Mouse (Mus musculus): ENCODE data around the gene Pdcd2.
"Not testable (repeated sequence)": the region's sequence is repeated elsewhere in the genome, so short reads cannot be mapped to it uniquely, and the experiment has no call there.

The Pdcd2 gene

DNA sequence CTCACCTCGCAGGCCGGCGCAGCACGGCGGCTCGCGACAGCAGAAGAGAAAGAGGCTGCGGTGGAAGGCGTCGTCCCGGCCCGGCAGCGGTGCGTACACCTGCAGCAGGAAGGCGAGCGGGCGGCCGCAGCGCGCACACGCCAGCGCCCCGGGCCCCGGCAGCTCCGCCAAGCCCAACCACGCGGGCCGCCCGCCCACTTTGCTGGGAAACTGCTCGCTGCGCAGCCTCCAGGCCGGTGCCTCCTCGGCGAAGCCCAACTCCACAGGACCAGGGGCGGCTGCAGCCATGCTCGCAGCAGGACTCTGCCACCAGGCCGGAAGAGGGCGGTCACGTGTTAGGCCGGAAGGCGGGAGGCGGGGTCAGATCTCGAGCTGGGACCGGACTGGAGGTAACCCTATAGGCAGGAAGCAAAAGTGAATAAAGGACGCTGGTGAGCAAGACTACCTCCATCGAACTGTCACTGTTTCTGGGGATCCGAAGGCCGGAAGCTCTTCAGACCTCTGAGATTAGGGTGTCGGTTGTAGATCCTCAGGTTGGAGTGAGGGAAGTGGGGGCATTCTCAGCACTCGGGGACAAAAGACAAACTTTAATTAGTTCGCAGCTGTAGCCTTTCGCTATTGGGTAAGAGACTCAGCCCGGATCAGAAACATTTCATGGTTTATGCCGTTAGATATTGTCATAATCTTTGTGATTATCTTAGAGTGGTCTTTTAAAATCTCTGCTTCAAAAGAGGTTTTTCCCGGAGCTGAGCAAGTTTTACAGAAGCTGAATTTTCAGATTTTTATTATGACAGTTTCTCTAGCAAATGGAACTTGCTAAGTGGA lies at the start of gene Pdcd2:
Gene Pdcd2, minus strand, starts transcription at position 316 of the 825 bp plus-strand sequence.
- DNase-seq (ENCODE audit: low spot score), result peak; percentile 89

DNA sequence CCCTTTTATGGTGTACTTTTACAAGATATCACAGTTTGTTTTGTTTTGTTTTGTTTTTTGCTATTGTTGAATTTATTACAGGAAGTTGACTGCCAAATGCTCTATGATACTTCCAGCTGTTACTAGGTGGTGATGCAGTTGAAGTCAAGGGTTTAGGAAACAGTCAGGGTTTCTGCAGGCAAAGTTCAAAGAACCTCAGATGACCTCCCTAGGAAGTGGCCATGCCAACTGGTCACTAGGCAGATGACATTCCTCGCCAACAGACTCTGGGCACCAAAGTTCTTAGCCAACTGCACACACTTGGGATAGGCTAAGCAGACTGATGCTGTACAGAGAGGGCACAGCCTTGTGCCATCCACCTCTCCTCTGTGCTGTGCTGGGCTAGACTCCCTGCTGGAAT lies 48.0 kb upstream of the Pdcd2 start:
- no peak for DNase-seq (ENCODE audit: low spot score)

GRCm38 (mm10) chr17:15566908-15567307 lies 39.8 kb upstream of the Pdcd2 start:
- no peak for DNase-seq (ENCODE audit: low spot score)

DNA sequence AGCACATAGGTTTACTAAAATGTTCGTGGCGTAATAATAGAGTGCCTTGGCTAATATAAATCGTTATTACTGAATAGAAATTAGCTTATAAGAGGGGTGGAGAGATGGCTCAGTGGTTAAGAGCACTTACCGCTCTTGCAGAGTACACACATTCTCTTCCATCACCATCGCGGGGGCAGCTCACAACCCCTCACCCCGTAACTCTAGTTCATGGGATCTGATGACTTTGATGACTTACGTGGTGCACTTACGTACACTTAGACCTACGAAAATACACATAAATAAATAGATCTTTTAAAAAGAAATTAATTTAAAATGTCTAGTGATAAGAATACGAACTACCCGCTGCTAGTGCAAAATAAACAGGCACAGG lies 37.8 kb upstream of the Pdcd2 start:
- DNase-seq (ENCODE audit: low spot score), result no peak

DNA sequence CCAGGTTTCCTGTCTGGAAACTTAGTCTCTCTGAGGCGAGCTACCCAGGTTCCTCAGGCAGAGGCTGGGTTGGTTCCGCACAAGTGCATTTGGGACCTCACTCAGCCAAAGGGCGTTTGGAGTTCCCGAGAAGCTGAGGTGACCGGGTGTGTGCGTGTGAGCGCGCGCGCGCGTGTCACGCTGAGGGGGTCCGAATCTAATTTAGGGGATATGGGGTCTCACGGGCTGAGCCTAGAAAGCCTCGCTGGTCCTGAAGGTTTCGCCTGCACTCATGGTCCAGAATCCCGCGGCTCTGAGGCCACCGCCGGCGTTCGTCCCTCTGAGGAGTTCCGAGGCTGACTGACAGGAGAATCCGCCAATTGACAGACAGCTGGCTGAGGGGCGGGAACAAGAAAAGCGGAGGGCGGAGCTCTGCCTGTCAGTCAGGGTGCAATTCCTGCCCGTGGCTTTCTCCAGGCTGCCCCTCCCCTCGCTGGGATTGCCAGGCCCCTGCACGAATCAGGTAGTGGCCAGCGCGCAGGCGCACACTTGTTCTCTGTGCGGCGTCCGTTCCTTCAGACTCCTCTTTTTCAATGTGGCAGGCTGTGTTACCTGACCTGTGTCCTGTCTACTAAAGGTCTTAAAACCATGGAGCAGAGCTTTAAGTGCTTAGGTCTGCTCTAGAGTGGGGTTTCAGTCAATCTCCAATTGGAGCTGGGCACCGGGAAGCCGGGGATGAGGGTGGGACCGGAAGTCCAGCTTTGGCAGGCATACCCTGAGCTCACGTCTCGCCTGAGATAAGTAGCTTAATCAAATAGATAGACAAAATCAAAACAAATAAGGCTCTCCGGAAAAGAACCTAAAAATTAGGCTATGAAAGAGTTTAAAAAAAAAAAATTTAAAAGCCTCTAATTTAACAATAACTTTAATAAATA lies 37.2 kb upstream of the Pdcd2 start, which contains the start of gene Prdm9:
Gene Prdm9, minus strand, starts transcription at position 341 of the 914 bp plus-strand sequence.
- DNase-seq (ENCODE audit: low spot score), result peak; percentile 99

GRCm38 (mm10) chr17:15559946-15560345 lies 32.8 kb upstream of the Pdcd2 start:
- DNase-seq (ENCODE audit: low spot score), result no peak

DNA sequence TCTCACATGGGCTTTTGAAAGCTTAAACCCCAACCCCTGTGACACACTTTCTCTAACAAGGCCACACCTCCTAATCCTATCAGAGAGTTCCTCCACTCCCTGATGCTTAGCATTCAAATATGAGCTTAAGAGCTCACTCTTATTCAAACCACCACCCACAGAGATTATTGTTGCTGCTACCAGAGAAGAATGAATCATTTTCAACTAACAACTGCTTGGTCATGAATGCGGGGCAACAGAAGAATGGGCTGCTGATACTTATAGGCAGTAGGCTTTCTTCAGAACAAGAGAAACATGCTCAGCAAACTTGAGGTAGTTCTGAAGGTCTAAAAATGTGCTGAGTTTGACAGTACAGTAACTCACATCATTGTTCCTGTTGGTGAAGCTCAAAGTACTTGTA lies 22.6 kb upstream of the Pdcd2 start:
- no peak for DNase-seq (ENCODE audit: low spot score)

DNA sequence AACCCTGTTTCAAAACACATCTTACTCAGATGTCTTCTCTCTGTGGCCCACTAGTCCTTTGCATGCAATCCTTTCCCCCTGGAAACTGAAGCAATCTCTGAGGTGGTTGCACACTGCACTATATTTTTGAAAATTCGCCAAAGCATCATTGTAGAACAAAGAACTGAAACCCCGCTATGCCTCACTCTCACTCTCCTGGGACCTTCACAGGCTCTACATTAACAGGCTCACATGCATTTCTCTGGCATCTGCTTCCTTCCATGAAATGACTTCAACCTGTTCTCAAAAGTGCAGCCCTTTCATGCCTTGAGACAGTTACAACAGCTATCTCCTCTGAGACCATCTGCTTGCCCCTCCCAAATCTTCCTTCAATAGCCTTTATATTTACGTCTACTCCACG lies 19.3 kb upstream of the Pdcd2 start:
- no peak for DNase-seq (ENCODE audit: low spot score)

- not testable (repeated sequence) for DNase-seq (ENCODE audit: low spot score)
These were observed 16.8 kb upstream of the Pdcd2 start for GRCm38 (mm10) chr17:15543868-15544267.

GRCm38 (mm10) chr17:15540309-15540708 lies 13.2 kb upstream of the Pdcd2 start:
- DNase-seq (ENCODE audit: low spot score), result no peak

GRCm38 (mm10) chr17:15536457-15536904 lies 9.4 kb upstream of the Pdcd2 start:
- DNase-seq (ENCODE audit: low spot score), result no peak

- no peak for DNase-seq (ENCODE audit: low spot score)
These were observed 8.8 kb upstream of the Pdcd2 start for GRCm38 (mm10) chr17:15535943-15536342.

DNA sequence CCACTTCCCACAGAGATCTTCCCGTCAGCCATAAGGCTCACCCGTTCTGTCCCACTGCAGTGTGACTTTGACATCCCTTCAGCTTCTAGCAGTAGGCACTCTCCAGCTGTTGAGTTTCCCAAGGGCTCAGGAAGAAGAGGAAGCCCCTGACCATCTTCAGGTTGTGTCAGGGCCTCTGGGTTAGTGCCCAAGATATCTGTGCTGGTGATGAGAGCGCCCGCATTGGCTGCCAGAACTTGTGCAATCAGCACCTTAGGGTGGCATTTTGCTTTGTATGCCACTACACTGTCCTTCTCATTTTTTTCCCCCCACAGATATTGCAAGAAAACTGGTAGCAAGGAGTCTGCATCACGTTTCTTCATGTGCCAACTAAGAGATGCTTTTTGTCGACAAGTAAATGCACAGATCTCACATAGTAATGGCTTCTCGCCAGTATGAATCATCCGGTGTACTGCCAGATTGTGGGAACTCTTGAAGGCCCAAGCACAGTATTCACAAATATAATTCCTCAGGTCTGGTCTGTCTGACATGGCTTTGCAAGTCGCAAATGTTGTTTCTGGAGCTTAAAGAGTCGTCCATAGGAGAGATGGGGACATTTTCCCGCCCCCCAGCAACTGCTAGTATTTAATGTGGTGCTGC lies 8.2 kb upstream of the Pdcd2 start:
- peak; percentile 37 for DNase-seq (ENCODE audit: low spot score)

DNA sequence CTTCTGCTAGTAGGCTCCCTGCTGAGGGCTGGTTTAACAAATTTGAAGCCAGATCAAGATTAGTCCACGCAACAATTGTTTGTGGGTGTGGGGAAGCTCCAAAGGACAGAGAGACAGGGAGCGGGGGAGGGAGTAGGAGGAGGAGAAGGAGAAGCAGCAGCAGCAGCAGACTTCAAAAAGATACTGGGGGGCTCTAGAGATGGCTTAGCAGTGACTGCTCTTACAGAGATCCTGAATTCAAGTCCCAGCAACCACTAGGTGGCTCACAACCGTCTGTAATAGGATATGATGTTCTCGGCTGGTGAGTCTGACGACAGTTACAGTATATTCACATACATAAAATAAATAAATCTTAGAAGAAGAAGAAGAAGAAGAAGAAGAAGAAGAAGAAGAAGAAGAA lies 3.0 kb upstream of the Pdcd2 start:
- no peak for DNase-seq (ENCODE audit: low spot score)

GRCm38 (mm10) chr17:15528887-15529286 lies 1.8 kb upstream of the Pdcd2 start:
- no peak for DNase-seq (ENCODE audit: low spot score)

DNA sequence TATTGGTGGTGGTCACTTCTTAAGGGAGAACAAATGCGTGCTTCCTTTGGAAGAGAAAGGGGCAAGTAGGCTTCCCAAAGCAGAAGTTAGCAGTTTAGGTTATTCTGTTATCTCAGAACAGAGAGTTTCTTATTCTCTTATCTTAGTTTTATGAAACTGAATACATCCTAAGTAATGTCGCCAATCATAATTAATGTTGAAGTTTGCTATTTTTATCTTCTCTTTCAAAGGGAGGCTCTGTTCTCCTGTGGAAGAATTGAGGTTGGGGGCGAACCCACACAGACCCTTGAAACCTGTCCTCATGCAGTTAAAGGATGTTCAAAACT lies 673 bp upstream of the Pdcd2 start:
- DNase-seq (ENCODE audit: low spot score), result no peak

GRCm38 (mm10) chr17:15526304-15526703 lies 797 bp downstream of the Pdcd2 start:
- no peak for DNase-seq (ENCODE audit: low spot score)

DNA sequence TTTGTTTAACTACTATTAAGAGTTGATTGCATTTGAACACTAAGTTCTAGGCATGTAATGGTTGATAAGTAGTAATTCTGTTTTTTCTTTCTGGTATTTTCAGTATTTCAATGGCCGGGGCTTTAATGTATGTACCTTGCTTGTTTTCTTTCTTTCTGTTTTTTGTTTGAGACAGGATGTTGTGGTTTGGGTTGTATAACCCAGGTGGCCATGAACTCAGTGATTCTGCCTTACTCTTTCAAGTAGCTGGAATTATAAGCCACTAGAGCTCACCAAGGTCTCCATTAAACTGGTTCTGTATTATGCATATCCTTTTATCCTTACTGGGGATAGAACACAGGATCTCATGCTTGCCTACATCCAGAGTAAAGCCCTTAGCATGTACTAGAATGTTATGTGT lies 8.3 kb downstream of the Pdcd2 start:
- DNase-seq (ENCODE audit: low spot score), result no peak

GRCm38 (mm10) chr17:15518186-15518585 lies 8.9 kb downstream of the Pdcd2 start:
- DNase-seq (ENCODE audit: low spot score), result no peak

GRCm38 (mm10) chr17:15517776-15518175 lies 9.3 kb downstream of the Pdcd2 start:
- DNase-seq (ENCODE audit: low spot score), result no peak

GRCm38 (mm10) chr17:15510694-15511093 lies 16.4 kb downstream of the Pdcd2 start:
- no peak for DNase-seq (ENCODE audit: low spot score)

DNA sequence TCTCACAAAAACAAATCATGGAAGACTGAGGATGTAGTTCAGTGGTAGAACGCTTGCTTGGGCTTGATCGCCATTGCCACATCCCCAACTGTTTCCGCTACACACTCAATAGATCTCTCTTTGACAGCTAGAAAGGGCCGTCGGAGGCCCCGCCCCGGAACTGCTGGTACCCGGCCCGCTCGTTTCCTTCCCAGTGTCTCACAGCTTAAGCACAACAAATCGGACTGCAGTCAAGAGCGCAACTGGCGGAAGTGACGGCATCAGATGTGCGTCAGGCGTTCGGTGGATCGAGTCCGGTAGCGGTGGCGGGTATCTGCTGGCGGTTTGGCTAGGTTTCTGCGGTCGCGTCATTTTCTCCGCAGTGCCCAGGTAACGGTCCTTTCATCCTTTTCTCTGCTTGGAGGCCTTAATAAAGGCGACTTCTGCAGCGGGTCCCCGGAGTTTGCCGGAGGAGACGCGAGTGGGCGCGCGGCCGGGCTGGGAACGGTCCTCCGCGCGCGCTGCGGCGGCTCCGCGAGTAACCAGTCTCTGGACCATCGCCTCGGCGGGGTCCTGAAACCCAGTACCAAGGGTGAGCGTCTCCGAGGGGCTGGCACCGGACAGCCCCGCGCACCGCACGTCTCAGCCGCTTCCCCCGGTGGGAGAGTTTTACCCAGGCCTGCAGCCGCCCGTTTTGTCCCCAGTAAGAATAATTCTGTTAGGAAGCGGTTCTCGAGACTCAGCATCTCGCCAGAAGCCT lies 27.3 kb downstream of the Pdcd2 start, which contains the start of the genes Psmb1 and Tbp:
Gene Psmb1, minus strand, starts transcription at position 96 of the 739 bp plus-strand sequence.
Gene Tbp, plus strand, starts transcription at position 233 of the 739 bp plus-strand sequence.
- peak; percentile 95 for DNase-seq (ENCODE audit: low spot score)
